Mouse (Mus musculus) E14TG2a.4 (cell line): Measurements from ENCODE around the gene Wif1.

Experiments
- CTCF ChIP-seq: conservative IDR thresholded peaks from 2 replicates; pipeline ENCODE4 v1.5.1; 2014; ENCODE audit warnings: low read length
- NANOG ChIP-seq: IDR thresholded peaks from 2 replicates; pipeline ENCODE4 v1.6.1; 2014; ENCODE audit warnings: borderline replicate concordance, low read length, mixed read lengths
- POU5F1 ChIP-seq: IDR thresholded peaks from 2 replicates; pipeline ENCODE4 v1.6.1; 2014; ENCODE audit warnings: low read length, borderline replicate concordance

GRCm38 (mm10) chr10:121059043-121060003 is 25.6 kb downstream of the Wif1 start:
- TF ChIP-seq CTCF = no peak
- TF ChIP-seq POU5F1 = no peak
- no peak for TF ChIP-seq NANOG
